Mouse (Mus musculus): ENCODE data around the gene Zfp160. TPM values are rescaled to one million over a fixed set of nuclear protein-coding genes. Genes with fewer than 3 reads are reported as not detected.
A peak's percentile ranks its signal among the peaks of the same experiment; 100 is the strongest.

Zfp160 gene
- polyA plus RNA-seq (2014; fragmentation: Nextera tagmentation; extraction: Ambion mirVana): 15.2 and 18.5 TPM in 2 replicates

DNA sequence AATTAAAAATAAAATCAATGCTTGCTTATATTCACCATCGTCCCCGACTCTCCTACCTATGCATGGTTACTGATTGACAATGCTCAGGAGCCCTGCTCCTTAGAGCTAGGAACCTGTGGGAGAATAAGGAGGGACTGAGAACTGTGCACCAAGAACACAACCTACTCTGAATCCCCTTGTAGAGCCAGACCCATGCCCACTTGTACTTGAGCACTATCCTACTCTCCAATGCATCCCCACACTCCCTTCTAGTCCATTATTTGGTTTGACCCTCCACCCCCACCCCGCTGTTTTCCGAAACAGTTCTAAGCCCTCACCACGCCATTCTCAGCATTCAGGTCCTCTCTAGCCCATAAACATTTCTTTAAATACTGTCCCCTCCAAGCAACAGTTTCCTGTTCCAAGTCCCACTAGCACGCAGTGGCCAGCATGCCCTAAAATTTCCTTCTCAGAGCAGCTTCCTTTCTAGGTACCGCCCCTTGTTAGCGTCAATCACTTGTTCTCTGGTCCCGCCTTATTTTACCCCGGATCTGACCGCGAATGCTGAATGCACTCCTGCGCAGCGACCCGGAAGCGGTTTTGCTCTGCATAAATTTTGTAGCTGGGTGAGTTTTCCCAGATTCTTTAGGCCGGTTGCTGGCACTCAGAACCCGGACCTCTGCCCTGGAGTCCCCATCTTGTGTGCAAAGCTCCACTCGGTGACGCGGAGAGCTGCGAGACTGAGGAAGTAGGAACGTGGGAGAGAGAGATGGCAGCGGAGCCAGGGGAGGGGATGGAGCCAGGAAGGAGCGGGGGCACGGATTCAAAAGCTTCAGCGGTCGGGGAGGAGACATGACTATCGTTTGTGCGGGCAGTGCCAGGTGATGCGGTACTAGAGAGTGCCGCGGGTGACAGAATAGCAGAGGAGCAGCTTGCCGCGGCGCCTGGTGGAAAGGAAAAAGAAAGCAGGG is at the start of gene Zfp160:
TSS of gene Zfp160 (plus strand) at position 522 of the 950 bp plus-strand sequence.
- 6% methylated on average over 36 of the region's 36 CpGs for WGBS
- Histone ChIP-seq H3K4me2 (ENCODE audit: low read depth, low read length) (peak within 1 kb of the TSS; percentile 82), H3K27me3 (replicated peaks; ENCODE audit: control insufficient read depth, insufficient read depth, low read length) (no peaks in the 10 kb centered on the region), H3K27ac (replicated peaks; ENCODE audit: low read depth, low read length) (peak within 1 kb of the TSS; percentile 92), H3K9ac (ENCODE audit: low read depth, low read length) (peak within 1 kb of the TSS; percentile 92), H3K4me3 (ENCODE audit: low read depth, low read length) (peak within 1 kb of the TSS; percentile 76), H3K9me3 (ENCODE audit: control insufficient read depth, low read length) (no peaks in the 10 kb centered on the region), H3K4me1 (ENCODE audit: control insufficient read depth, insufficient read depth, low read length) (peaks cover 6% of the 10 kb centered on the region; the same call in 1 of the 2 replicates), H3K36me3 (ENCODE audit: control insufficient read depth, insufficient read depth, low read length) (peaks cover 22% of the 10 kb centered on the region)
- DNase-seq (ENCODE audit: low spot score) (peak; percentile 97), ATAC-seq (ENCODE audit: low read depth) (peak; percentile 99)

DNA sequence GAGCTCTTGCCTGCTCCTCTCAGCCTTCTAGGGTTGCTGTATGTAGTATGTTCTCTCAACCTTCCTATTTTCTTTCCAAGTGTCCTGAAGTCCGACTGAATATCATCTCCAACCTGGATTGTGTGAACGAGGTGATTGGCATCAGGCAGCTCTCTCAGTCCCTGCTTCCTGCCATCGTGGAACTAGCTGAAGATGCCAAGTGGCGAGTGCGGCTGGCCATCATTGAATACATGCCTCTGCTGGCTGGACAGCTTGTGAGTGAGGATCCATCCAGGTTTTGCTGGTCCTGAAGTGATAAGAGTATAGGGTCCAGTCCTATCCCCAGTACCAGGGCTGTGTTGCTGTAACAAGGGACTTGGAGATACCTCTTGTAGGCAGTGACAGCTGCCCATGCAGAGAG is 48.3 kb upstream of the Zfp160 start:
- Histone ChIP-seq H3K36me3 (ENCODE audit: control insufficient read depth, insufficient read depth, low read length) (peaks cover 100% of the 10 kb centered on the region), H3K9me3 (ENCODE audit: control insufficient read depth, low read length) (no peaks in the 10 kb centered on the region), H3K9ac (ENCODE audit: low read depth, low read length) (no peak overlapping the region), H3K4me1 (ENCODE audit: control insufficient read depth, insufficient read depth, low read length) (no peaks in the 10 kb centered on the region), H3K4me3 (ENCODE audit: low read depth, low read length) (no peak overlapping the region), H3K4me2 (ENCODE audit: low read depth, low read length) (no peak overlapping the region), H3K27ac (replicated peaks; ENCODE audit: low read depth, low read length) (no peak overlapping the region), H3K27me3 (replicated peaks; ENCODE audit: control insufficient read depth, insufficient read depth, low read length) (no peaks in the 10 kb centered on the region)
- DNase-seq (ENCODE audit: low spot score) (no peak), ATAC-seq (ENCODE audit: low read depth) (no peak)
- 98% methylated on average over 5 of the region's 5 CpGs for WGBS

DNA sequence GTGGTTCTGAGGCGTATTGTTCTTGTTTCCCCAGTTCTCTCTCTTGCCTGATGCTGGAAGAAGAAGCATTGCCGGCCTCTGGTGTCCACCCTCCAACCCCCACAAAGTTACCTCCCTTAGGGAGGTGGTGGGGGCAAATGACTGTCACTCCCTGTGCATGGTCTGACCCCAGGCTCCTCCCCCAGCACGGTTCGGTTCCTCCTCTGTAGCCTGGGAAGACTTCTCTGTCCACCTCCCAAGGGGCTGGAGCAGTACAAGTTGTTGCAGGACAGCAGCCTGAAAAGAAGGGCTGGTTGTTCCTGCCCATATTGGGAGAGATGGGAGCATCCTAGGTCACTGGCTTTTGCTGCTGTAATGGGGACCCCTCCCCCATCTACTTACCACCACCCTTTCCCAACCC is 43.3 kb upstream of the Zfp160 start:
- no peak overlapping the region for H3K4me2 ChIP-seq (ENCODE audit: low read depth, low read length)
- H3K4me1 ChIP-seq (ENCODE audit: control insufficient read depth, insufficient read depth, low read length): no peaks in the 10 kb centered on the region
- H3K27me3 ChIP-seq (replicated peaks; ENCODE audit: control insufficient read depth, insufficient read depth, low read length): no peaks in the 10 kb centered on the region
- H3K9me3 ChIP-seq (ENCODE audit: control insufficient read depth, low read length): no peaks in the 10 kb centered on the region
- H3K4me3 ChIP-seq (ENCODE audit: low read depth, low read length): no peak overlapping the region
- DNase-seq (ENCODE audit: low spot score) (no peak), ATAC-seq (ENCODE audit: low read depth) (no peak)
- H3K27ac ChIP-seq (replicated peaks; ENCODE audit: low read depth, low read length): no peak overlapping the region
- H3K36me3 ChIP-seq (ENCODE audit: control insufficient read depth, insufficient read depth, low read length): peaks cover 90% of the 10 kb centered on the region
- WGBS: 88% methylated on average over 4 of the region's 4 CpGs
- no peak overlapping the region for H3K9ac ChIP-seq (ENCODE audit: low read depth, low read length)

DNA sequence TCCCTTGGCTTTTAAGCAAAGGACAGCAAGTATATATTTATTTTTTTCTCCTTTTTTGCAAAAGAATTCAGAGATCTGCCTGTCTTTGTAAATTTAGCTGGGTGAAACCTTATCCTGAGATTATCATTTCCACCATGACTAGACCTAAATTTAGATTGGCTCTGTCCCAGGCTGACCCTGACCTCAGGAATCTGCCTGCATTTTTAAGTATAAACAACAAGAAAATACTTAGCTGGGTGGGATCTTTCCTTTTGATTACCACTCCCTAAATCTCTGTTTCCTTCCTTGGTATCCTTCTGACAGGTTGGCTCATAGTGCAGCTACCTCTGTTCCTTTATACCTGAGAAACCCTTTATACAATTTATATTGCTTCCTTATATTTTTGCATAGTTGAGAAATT is 42.0 kb upstream of the Zfp160 start:
- Histone ChIP-seq H3K36me3 (ENCODE audit: control insufficient read depth, insufficient read depth, low read length) (peaks cover 78% of the 10 kb centered on the region), H3K27me3 (replicated peaks; ENCODE audit: control insufficient read depth, insufficient read depth, low read length) (no peaks in the 10 kb centered on the region), H3K4me1 (ENCODE audit: control insufficient read depth, insufficient read depth, low read length) (no peaks in the 10 kb centered on the region), H3K27ac (replicated peaks; ENCODE audit: low read depth, low read length) (no peak overlapping the region), H3K9me3 (ENCODE audit: control insufficient read depth, low read length) (no peaks in the 10 kb centered on the region), H3K4me3 (ENCODE audit: low read depth, low read length) (no peak overlapping the region), H3K4me2 (ENCODE audit: low read depth, low read length) (no peak overlapping the region), H3K9ac (ENCODE audit: low read depth, low read length) (no peak overlapping the region)
- ATAC-seq (ENCODE audit: low read depth): no peak
- no peak for DNase-seq (ENCODE audit: low spot score)

DNA sequence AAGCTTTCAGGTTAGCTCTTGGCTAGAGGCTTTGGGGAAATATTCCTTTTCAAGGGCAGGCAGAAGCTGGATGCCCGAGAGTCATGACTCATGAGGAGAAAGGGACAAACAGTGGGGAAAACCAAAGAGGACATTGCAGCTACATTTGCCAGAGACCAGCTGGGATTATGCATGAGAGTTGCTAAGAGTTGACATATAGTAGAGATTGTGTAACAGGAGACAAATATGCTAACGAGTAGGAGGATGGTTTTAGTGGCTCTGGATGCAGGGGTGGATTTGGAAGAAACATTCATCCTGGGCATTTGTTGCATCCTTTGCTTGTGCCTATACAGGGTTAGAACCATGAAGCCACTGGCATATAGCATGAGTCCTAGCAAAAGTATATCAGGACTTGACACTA is 15.0 kb upstream of the Zfp160 start:
- no peaks in the 10 kb centered on the region for H3K9me3 ChIP-seq (ENCODE audit: control insufficient read depth, low read length)
- 54% methylated on average over 2 of the region's 2 CpGs for WGBS
- H3K4me3 ChIP-seq (ENCODE audit: low read depth, low read length): no peak overlapping the region
- no peaks in the 10 kb centered on the region for H3K4me1 ChIP-seq (ENCODE audit: control insufficient read depth, insufficient read depth, low read length)
- ATAC-seq (ENCODE audit: low read depth) (no peak), DNase-seq (ENCODE audit: low spot score) (no peak)
- no peak overlapping the region for H3K9ac ChIP-seq (ENCODE audit: low read depth, low read length)
- H3K27ac ChIP-seq (replicated peaks; ENCODE audit: low read depth, low read length): no peak overlapping the region
- H3K27me3 ChIP-seq (replicated peaks; ENCODE audit: control insufficient read depth, insufficient read depth, low read length): no peaks in the 10 kb centered on the region
- H3K4me2 ChIP-seq (ENCODE audit: low read depth, low read length): no peak overlapping the region
- H3K36me3 ChIP-seq (ENCODE audit: control insufficient read depth, insufficient read depth, low read length): no peaks in the 10 kb centered on the region

DNA sequence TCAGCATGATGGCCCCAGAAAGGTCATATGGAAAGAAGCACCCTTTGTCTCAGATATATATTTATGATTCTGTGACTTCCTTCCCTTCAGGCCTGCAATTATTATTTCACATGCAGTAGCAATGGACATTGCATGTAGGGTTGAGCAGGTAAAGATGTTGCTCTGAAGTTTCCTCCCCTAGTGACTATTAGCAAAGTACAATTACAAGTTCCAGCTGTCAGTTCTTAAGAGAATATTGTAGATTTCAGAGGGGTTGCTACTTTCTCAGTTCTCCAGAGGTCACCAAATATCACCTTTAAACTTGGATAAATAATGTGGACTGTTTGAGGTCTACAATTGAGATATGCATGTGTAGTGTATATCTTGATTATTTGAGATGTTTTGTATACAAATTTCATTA is 12.3 kb upstream of the Zfp160 start, which contains the start of gene Vmn1r233:
TSS of gene Vmn1r233 (minus strand) at position 101 of the 400 bp plus-strand sequence.
- no peak within 1 kb of the TSS for H3K27ac ChIP-seq (replicated peaks; ENCODE audit: low read depth, low read length)
- H3K36me3 ChIP-seq (ENCODE audit: control insufficient read depth, insufficient read depth, low read length): no peaks in the 10 kb centered on the region
- H3K27me3 ChIP-seq (replicated peaks; ENCODE audit: control insufficient read depth, insufficient read depth, low read length): no peaks in the 10 kb centered on the region
- ATAC-seq (ENCODE audit: low read depth): no peak
- no peak within 1 kb of the TSS for H3K9ac ChIP-seq (ENCODE audit: low read depth, low read length)
- H3K9me3 ChIP-seq (ENCODE audit: control insufficient read depth, low read length): no peaks in the 10 kb centered on the region
- DNase-seq (ENCODE audit: low spot score): no peak
- H3K4me1 ChIP-seq (ENCODE audit: control insufficient read depth, insufficient read depth, low read length): no peaks in the 10 kb centered on the region
- H3K4me3 ChIP-seq (ENCODE audit: low read depth, low read length): no peak within 1 kb of the TSS
- no peak within 1 kb of the TSS for H3K4me2 ChIP-seq (ENCODE audit: low read depth, low read length)

DNA sequence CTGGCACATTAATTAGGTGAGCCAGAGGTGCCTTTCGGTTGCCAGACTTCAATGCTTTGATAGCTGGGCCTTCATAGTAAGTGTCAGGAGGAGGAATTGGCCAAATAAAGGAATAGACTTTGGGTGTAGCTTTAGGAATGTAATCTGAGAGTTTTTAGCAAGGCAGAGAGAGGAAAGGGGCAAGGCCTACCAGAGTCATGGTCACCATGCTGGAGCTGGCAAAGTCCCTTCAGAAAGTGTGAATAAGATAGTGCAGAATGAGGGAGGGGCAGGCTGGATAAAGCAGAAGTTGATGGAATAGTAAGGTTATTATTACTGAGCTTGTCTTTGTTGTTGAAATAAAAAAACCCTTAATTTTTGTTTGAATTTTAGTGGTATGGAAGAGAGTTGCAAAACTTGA is 1.0 kb downstream of the Zfp160 start:
- Histone ChIP-seq H3K27ac (replicated peaks; ENCODE audit: low read depth, low read length) (no peak overlapping the region), H3K36me3 (ENCODE audit: control insufficient read depth, insufficient read depth, low read length) (peaks cover 30% of the 10 kb centered on the region), H3K9me3 (ENCODE audit: control insufficient read depth, low read length) (no peaks in the 10 kb centered on the region), H3K4me2 (ENCODE audit: low read depth, low read length) (peak overlapping the region; percentile 82), H3K27me3 (replicated peaks; ENCODE audit: control insufficient read depth, insufficient read depth, low read length) (no peaks in the 10 kb centered on the region), H3K4me1 (ENCODE audit: control insufficient read depth, insufficient read depth, low read length) (peaks cover 6% of the 10 kb centered on the region; the same call in 1 of the 2 replicates), H3K4me3 (ENCODE audit: low read depth, low read length) (peak overlapping the region; percentile 76), H3K9ac (ENCODE audit: low read depth, low read length) (peak overlapping the region; percentile 92)
- DNase-seq (ENCODE audit: low spot score) (no peak), ATAC-seq (ENCODE audit: low read depth) (no peak)
- 5% methylated on average over 1 of the region's 1 CpGs for WGBS

DNA sequence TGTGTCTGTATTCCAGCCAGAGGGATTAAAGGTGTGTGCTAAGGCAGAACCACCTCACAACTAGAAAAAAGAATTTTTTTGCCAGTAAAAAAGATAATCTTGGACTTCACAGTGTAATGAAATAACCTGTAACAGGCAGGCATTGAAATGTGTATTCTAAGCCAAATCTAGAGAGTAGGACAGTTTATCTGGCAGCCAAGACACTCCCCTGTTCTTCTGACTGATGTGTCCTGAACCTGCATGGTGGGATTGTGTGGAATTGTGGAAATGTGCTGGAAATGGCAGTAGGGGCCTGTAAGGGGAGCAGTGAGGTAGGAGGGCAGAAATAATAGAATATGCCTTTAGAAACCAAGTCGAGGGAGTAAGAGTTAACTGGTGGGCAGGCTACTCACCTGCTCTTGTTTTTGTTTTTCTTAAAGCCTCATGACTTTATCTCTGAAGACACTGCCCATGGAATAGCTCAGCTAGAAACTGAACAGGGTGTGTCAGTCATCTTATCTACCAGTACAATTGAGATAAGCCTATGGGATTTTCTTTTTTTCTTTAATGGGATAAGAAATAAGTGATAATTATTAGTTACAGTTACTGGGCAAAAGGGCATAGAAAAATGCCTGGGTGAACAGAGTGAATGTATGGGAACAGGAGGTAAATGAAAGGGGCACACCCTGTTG is 9.8 kb downstream of the Zfp160 start:
- Histone ChIP-seq H3K4me1 (ENCODE audit: control insufficient read depth, insufficient read depth, low read length) (no peaks in the 10 kb centered on the region), H3K9me3 (ENCODE audit: control insufficient read depth, low read length) (no peaks in the 10 kb centered on the region), H3K36me3 (ENCODE audit: control insufficient read depth, insufficient read depth, low read length) (peaks cover 81% of the 10 kb centered on the region), H3K4me2 (ENCODE audit: low read depth, low read length) (no peak overlapping the region), H3K27ac (replicated peaks; ENCODE audit: low read depth, low read length) (no peak overlapping the region), H3K9ac (ENCODE audit: low read depth, low read length) (no peak overlapping the region), H3K4me3 (ENCODE audit: low read depth, low read length) (no peak overlapping the region), H3K27me3 (replicated peaks; ENCODE audit: control insufficient read depth, insufficient read depth, low read length) (no peaks in the 10 kb centered on the region)
- DNase-seq (ENCODE audit: low spot score) (no peak), ATAC-seq (ENCODE audit: low read depth) (no peak)
- 95% methylated on average over 1 of the region's 1 CpGs for WGBS

Measured in embryonic facial prominence, embryonic 14.5 days (tissue).